Mouse (Mus musculus) stomach, embryonic 15.5 days (tissue): ENCODE measurements around the gene Ttll6. TPM values are rescaled to one million over a fixed set of nuclear protein-coding genes. Genes with fewer than 3 reads are reported as not detected.
A peak's percentile ranks its signal among the peaks of the same experiment; 100 is the strongest.

Source experiments
- ATAC-seq: fragments of 200-750 bp; cut with Nextera tagmentation; 2 replicates; pipeline ENCODE4 v1.8.0; 2017; ENCODE audit warnings: low read depth, moderate number of reproducible peaks, moderate TSS enrichment; ENCODE audit not compliant: insufficient read depth, low FRiP score
- H3K27ac ChIP-seq: fragments of 300-500 bp; sonication (generic); 2 replicates; pipeline ENCODE4 v1.5.1; 2015; ENCODE audit warnings: mild to moderate bottlenecking, inconsistent platforms
- H3K27me3 ChIP-seq: fragments of 300-500 bp; sonication (generic); replicated peaks from 2 replicates; pipeline ENCODE4 v1.6.1; 2015; ENCODE audit warnings: inconsistent platforms
- H3K36me3 ChIP-seq: fragments of 300-500 bp; sonication (generic); 2 replicates; pipeline ENCODE4 v1.6.1; 2015; ENCODE audit warnings: inconsistent platforms
- H3K4me1 ChIP-seq: fragments of 300-500 bp; sonication (generic); 2 replicates; pipeline ENCODE4 v1.6.1; 2015; ENCODE audit warnings: inconsistent platforms
- H3K4me2 ChIP-seq: fragments of 300-500 bp; sonication (generic); 2 replicates; pipeline ENCODE4 v1.6.1; 2015; ENCODE audit warnings: mild to moderate bottlenecking, inconsistent platforms
- H3K4me3 ChIP-seq: fragments of 300-500 bp; sonication (generic); replicated peaks from 2 replicates; pipeline ENCODE4 v1.5.1; 2015; ENCODE audit warnings: inconsistent platforms
- H3K9ac ChIP-seq: fragments of 300-500 bp; sonication (generic); 2 replicates; pipeline ENCODE4 v1.6.1; 2015; ENCODE audit warnings: inconsistent platforms
- H3K9me3 ChIP-seq: fragments of 300-500 bp; sonication (generic); 2 replicates; pipeline ENCODE4 v1.6.1; 2016; ENCODE audit warnings: inconsistent platforms
- WGBS: fragments of 180-500 bp; shearing (Covaris S2); methylation state at CpG from one replicate; pipeline ENCODE4 v1.1.7; 2015; 5-methylcytosine and 5-hydroxymethylcytosine counted together
- polyA plus RNA-seq: library from polyadenylated mRNA; unstranded; fragments of >200 nt; fragmentation: Nextera tagmentation; extraction: Ambion mirVana; gene quantifications from 2 replicates; pipeline ENCODE4 v1.2.1, GENCODE M21; 2015

Ttll6 gene
- polyA plus RNA-seq, 1 experiment from 2014 or later: 0.31 TPM

DNA sequence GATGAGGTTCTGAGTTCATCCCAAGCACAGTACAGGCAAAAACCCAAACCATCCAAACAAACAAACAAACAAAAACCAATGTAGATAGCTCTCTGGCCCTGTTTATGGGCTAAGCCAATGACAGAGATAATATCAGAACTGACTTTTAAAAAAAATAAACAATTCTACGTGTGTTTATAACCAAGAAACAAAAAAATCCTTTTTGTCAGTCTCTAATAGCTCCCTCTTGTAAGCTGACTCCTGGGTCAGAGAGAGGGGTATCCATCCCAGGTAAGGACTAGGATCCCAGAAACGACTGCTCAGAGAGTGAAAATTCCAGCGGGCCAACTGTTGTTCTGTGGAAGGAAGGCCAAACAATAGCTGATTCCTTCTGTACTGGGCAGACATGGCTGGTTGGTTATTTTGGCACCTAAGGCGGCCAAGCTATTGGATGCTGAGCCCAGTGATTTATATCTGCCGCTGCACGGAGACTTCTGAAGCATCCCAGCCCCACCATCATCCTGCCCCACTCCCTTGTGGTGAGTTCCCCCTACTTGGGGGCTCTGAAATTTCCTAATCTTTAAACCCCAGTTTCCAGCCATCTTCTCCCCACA is 45.4 kb downstream of the Ttll6 start:
- Histone ChIP-seq H3K4me2 (no peak overlapping the region), H3K27ac (no peak overlapping the region), H3K4me1 (no peaks in the 10 kb centered on the region), H3K9ac (no peak overlapping the region), H3K4me3 (no peak overlapping the region), H3K27me3 (peaks cover 89% of the 10 kb centered on the region), H3K36me3 (no peaks in the 10 kb centered on the region), H3K9me3 (no peaks in the 10 kb centered on the region)
- 0% methylated on average over 6 of the region's 6 CpGs for WGBS
- ATAC-seq: no peak

DNA sequence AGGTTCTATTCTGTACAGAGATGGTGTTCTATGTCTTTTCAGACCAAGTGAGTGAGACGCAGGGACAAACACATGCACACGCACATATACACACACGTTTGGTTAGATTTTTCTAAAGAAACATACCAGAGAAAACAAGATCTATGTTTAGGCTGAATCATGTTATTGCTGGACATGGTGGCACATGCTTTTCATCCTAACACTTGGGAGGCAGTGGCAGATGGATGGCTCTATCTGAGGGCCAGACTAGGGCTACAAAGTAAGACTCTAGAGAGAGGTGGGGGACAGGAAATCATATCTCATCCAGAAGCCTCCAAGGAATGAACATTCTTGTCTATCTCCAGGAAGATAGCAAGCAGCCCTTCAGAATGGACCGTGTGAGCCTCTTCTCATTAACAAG is 47.5 kb downstream of the Ttll6 start:
- H3K9ac ChIP-seq: no peak overlapping the region
- H3K9me3 ChIP-seq: no peaks in the 10 kb centered on the region
- no peaks in the 10 kb centered on the region for H3K36me3 ChIP-seq
- no peak overlapping the region for H3K27ac ChIP-seq
- ATAC-seq: no peak
- H3K4me3 ChIP-seq: no peak overlapping the region
- peaks cover 91% of the 10 kb centered on the region for H3K27me3 ChIP-seq
- H3K4me2 ChIP-seq: no peak overlapping the region
- no peaks in the 10 kb centered on the region for H3K4me1 ChIP-seq
- WGBS: 20% methylated on average over 4 of the region's 4 CpGs

DNA sequence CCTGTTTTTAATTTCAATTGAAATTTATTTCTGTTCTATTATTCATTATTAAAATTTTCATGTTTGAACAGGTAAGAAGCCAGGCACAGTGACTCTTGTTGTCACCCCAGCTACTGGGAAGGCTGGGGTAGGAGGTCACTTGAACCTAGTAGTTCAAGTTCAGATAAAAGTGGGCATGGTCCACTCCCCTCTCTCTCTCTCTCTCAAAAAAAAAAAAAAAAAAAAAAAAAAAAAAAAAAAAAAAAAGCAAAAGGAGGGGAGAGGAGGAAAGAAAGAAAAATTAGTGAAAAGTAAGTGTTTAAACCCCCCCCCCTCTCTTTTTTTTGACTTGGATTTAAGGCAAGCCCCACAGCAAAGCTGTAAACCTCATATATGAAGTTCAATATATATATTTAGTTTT is 50.6 kb downstream of the Ttll6 start:
- H3K4me3 ChIP-seq: no peak overlapping the region
- peaks cover 94% of the 10 kb centered on the region for H3K27me3 ChIP-seq
- H3K4me1 ChIP-seq: no peaks in the 10 kb centered on the region
- H3K4me2 ChIP-seq: no peak overlapping the region
- no peak overlapping the region for H3K9ac ChIP-seq
- no peaks in the 10 kb centered on the region for H3K36me3 ChIP-seq
- ATAC-seq: no peak
- no peaks in the 10 kb centered on the region for H3K9me3 ChIP-seq
- H3K27ac ChIP-seq: no peak overlapping the region

DNA sequence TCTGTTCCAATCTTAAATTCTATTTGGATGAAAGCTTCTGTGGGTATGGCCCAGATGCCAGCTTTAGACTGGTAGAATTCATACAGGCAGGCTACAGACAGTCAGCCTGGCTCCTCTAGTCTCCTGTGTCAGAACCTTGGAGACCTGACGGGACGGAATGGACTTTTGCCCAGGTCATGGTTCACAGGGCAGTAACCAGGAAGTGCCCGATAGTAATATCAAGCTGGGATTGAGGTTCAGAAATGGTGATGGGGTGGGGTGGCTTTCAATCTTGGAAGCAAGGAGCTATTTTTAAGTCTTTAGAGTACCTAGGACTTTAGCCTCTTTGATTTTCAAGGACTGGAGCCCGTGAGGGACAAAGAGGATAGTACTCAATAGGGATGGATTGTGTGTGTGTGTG is 53.7 kb downstream of the Ttll6 start:
- ATAC-seq: no peak
- H3K4me1 ChIP-seq: no peaks in the 10 kb centered on the region
- 22% methylated on average over 4 of the region's 4 CpGs for WGBS
- no peak overlapping the region for H3K4me3 ChIP-seq
- no peaks in the 10 kb centered on the region for H3K9me3 ChIP-seq
- no peak overlapping the region for H3K9ac ChIP-seq
- H3K27ac ChIP-seq: no peak overlapping the region
- H3K36me3 ChIP-seq: no peaks in the 10 kb centered on the region
- peaks cover 93% of the 10 kb centered on the region for H3K27me3 ChIP-seq
- no peak overlapping the region for H3K4me2 ChIP-seq

DNA sequence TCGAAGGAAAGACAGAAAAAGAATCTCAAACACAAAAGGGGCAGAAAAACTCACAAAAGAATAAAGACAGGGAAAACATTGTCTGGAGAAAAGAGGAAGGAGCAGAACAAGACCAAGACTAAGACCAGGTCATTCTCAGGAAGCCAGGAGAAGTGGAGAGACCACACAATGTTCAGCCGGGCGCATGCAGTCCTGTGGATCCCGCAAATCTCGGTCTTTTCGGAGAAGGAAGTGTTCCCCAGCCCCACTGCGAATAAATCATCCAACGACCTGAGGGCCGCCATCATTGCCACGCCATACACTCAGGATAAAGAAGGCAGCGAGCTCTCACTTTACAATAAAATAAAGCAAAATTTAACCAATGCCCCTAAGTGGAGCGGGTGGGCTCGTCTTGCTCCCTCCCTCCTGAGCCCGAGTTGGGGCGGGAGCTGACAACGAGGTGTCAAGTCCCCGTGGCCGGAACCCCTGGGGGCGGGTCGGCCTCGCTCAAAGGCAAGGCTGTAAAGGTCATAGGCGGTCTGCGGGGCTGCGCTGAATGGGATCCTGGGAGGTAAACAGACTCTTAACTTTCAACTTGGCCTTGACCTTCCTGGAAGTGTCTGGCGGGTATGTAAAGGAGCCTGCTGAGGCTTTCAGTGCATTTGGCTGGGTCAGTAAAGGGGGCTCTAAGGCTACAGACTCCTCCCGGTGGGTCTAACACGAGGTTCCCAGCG is 56.4 kb downstream of the Ttll6 start:
- no peak for ATAC-seq
- Histone ChIP-seq H3K9me3 (no peaks in the 10 kb centered on the region), H3K36me3 (no peaks in the 10 kb centered on the region), H3K4me1 (peaks cover 9% of the 10 kb centered on the region), H3K9ac (no peak overlapping the region), H3K27me3 (peaks cover 98% of the 10 kb centered on the region), H3K4me3 (no peak overlapping the region), H3K4me2 (no peak overlapping the region), H3K27ac (no peak overlapping the region)
- 2% methylated on average over 28 of the region's 28 CpGs for WGBS

DNA sequence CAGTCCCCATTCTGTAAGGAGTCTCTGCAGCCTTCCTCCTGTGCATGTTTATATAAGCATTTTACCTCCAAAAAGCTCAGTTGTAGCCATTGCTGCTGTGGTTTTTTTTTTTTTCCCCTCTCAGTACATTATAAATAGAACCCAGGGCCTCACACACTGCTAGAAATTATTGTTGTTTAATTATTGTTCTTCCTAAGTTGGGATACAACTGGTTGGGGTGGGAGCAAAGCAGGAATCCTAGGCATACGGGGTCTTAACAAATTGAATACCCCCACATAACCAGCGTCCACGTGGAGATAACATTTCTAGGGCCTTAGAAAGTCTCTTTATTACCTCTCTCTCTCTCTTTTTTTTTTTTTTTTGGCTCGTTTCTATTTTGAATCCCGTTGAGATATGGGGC is 57.5 kb downstream of the Ttll6 start:
- 6% methylated on average over 5 of the region's 5 CpGs for WGBS
- no peaks in the 10 kb centered on the region for H3K9me3 ChIP-seq
- H3K27ac ChIP-seq: no peak overlapping the region
- H3K4me3 ChIP-seq: no peak overlapping the region
- no peak for ATAC-seq
- H3K9ac ChIP-seq: no peak overlapping the region
- peaks cover 98% of the 10 kb centered on the region for H3K27me3 ChIP-seq
- no peak overlapping the region for H3K4me2 ChIP-seq
- peaks cover 9% of the 10 kb centered on the region for H3K4me1 ChIP-seq
- no peaks in the 10 kb centered on the region for H3K36me3 ChIP-seq

DNA sequence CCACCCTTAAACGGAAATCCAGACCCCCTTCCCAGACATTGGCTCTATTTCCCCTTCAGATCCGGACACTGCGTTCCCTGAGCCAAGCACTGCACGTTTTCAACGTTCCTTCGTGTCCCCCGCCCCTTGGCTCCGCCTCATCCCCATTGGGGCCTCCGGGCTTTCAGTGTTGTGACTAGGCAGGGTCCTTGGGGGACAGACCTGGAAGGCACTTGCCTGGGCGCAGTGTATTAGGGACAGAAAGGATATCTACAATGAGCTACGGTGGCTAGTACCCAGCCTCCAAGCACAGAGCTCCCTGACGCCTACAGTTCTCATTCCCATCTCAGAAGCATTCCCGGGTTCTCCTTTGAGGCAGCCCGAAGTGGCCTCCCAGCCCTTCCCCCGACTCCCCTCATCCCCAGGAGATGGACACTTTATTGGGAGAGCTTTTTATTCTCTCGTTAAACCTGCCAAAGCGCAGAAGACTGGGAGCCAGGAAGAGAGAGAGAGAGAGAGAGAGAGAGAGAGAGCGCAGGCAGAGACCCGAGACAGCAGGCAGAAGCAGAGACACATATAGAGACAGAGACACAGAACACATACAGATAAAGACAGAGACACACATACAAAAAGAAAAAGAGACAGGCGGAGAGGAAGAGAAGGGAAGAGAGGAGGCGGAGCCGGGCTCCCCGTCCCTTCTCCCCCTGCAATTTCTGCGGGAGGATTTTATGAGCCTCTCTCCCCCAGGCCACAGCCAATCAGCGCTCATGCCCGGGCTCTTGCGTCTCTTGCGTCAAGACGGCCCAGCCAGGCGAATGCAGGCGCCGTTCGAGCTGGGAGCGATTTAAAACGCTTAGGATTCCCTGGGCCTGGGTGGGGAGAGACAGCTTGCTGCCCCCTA is 60.2 kb downstream of the Ttll6 start, which contains the start of gene Hoxb13:
Gene Hoxb13, plus strand, starts transcription at position 796 of the 880 bp plus-strand sequence.
- Histone ChIP-seq H3K4me1 (peaks cover 9% of the 10 kb centered on the region), H3K9me3 (no peaks in the 10 kb centered on the region), H3K27me3 (peaks cover 98% of the 10 kb centered on the region), H3K4me2 (peak within 1 kb of the TSS; percentile 39), H3K27ac (no peak within 1 kb of the TSS), H3K4me3 (peak within 1 kb of the TSS; percentile 19), H3K9ac (no peak within 1 kb of the TSS), H3K36me3 (no peaks in the 10 kb centered on the region)
- 2% methylated on average over 35 of the region's 35 CpGs for WGBS
- ATAC-seq: no peak

DNA sequence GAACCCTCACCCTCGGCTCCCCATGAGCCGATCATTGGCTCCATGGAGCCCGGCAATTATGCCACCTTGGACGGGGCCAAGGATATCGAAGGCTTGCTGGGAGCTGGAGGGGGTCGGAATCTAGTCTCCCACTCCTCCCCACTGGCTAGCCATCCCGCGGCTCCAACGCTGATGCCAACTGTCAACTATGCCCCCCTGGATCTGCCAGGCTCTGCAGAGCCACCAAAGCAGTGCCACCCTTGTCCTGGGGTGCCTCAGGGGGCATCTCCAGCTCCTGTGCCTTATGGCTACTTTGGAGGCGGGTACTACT is 60.8 kb downstream of the Ttll6 start:
- 1% methylated on average over 10 of the region's 10 CpGs for WGBS
- no peak overlapping the region for H3K9ac ChIP-seq
- no peak for ATAC-seq

DNA sequence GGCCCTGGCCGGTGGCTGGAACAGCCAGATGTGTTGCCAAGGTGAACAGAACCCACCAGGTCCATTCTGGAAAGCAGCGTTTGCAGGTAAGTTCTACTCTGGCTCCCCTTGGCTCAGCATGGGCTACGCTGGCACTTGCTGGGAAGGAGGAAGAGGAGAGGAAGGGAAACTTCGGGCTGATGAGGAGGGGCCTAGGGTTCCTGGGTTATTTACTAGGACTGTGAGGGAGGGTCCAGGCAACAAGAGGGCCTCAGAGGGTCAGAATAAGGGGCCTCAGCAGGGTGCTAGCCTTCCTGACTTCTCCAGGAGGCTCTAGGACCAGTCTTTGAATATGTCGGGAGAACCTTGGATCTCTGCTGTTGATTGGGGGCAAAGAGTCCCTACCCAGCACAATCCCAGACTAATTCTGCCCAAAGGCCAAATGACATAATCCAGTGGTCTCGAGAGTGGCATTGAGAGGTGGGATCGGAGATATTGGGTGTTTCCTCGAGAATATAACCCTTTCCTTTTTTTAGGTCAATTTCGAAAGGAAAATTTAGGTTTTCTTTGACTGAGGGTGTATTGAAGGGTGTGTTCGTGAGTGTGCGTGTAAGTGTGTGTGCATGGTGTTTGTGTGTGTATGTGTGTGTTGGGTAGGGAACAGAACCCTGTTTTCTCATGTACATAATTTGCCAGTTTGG is 61.5 kb downstream of the Ttll6 start:
- 9% methylated on average over 11 of the region's 11 CpGs for WGBS
- H3K4me3 ChIP-seq: no peak overlapping the region

More for the DNA sequence above, 60.8 kb downstream of the Ttll6 start:
- H3K27ac ChIP-seq: no peak overlapping the region
- no peaks in the 10 kb centered on the region for H3K36me3 ChIP-seq
- peaks cover 9% of the 10 kb centered on the region for H3K4me1 ChIP-seq
- peak overlapping the region; percentile 19 for H3K4me3 ChIP-seq
- no peaks in the 10 kb centered on the region for H3K9me3 ChIP-seq
- peaks cover 98% of the 10 kb centered on the region for H3K27me3 ChIP-seq
- H3K4me2 ChIP-seq: peak overlapping the region; percentile 39

DNA sequence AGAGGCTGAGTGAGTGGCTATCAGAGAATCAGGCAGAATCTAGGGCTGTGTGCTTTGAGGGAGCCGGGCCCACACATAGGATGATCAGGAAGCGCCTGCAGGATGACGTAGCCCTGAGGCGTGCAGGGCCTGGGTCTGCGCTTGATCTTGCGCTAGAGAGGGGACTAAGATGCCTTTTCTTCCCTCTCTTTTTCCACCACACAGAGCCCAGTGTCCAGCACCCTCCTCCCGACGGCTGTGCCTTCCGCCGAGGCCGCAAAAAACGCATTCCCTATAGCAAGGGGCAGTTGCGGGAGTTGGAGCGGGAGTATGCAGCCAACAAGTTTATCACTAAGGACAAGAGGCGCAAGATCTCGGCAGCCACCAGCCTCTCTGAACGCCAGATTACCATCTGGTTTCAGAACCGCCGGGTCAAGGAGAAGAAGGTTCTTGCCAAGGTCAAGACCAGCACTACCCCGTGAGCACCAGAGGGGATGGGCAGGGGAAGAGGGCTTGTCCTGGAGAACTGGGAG is 62.2 kb downstream of the Ttll6 start:
- H3K4me2 ChIP-seq: no peak overlapping the region
- under 1% methylated on average over 20 of the region's 20 CpGs for WGBS

More for the DNA sequence above, 61.5 kb downstream of the Ttll6 start:
- H3K27ac ChIP-seq: no peak overlapping the region
- no peak for ATAC-seq
- H3K4me1 ChIP-seq: peaks cover 9% of the 10 kb centered on the region
- H3K36me3 ChIP-seq: no peaks in the 10 kb centered on the region
- H3K4me2 ChIP-seq: no peak overlapping the region
- peaks cover 100% of the 10 kb centered on the region for H3K27me3 ChIP-seq
- no peak overlapping the region for H3K9ac ChIP-seq
- H3K9me3 ChIP-seq: no peaks in the 10 kb centered on the region

DNA sequence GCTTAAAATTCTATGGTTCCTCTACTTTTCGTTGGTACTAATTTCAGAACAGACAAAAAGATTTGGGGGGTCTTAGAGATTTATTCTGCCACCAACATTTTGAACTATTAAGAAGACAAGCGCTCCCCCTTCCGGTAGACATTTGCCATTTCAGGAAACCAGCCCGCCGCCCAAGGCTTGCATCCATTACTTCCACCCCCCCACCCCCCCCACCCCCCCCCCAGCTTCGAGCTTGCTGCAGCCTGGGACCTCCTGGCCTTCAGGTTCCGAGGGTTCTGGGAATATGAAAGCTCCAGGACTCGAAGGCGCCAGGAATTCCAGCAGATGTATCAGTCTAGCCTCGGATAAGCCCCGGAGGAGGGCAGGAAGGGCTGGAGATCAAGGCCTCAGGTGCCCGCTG is 65.1 kb downstream of the Ttll6 start:
- peaks cover 6% of the 10 kb centered on the region for H3K4me1 ChIP-seq
- H3K4me3 ChIP-seq: no peak overlapping the region
- H3K27me3 ChIP-seq: peaks cover 94% of the 10 kb centered on the region
- 3% methylated on average over 12 of the region's 12 CpGs for WGBS
- no peak for ATAC-seq
- H3K36me3 ChIP-seq: no peaks in the 10 kb centered on the region
- H3K9ac ChIP-seq: no peak overlapping the region
- no peak overlapping the region for H3K4me2 ChIP-seq
- H3K9me3 ChIP-seq: no peaks in the 10 kb centered on the region; the same call in 1 of the 2 replicates
- no peak overlapping the region for H3K27ac ChIP-seq

More for the DNA sequence above, 62.2 kb downstream of the Ttll6 start:
- Histone ChIP-seq H3K9me3 (no peaks in the 10 kb centered on the region), H3K27ac (no peak overlapping the region), H3K4me3 (no peak overlapping the region), H3K27me3 (peaks cover 100% of the 10 kb centered on the region), H3K9ac (no peak overlapping the region), H3K36me3 (no peaks in the 10 kb centered on the region), H3K4me1 (peaks cover 9% of the 10 kb centered on the region)
- no peak for ATAC-seq
